In genomic region chr10:96435109-96435508, GRCm38 (mm10) we compare ENCODE assay signal across 20 mouse cellular contexts.
DNase-seq lines count a peak whose midpoint lies in the region; ATAC-seq and TF ChIP-seq lines count a peak whose summit lies in the region.
"Had no signal": no experiment of that assay in that cellular context is flagged by ENCODE, and none has a peak within 500 bp of the region (broad histone marks: within the 10 kb centered on the region; RNA-seq: fewer than 3 reads in every experiment).

No protein-coding gene starts in this region.

- no peak overlapping the region for H3K4me2 ChIP-seq in heart, embryonic 13.5 days
- no peak overlapping the region for H3K4me2 ChIP-seq in lung, embryonic 14.5 days
- no peak overlapping the region for H3K4me2 ChIP-seq in hindbrain, embryonic 13.5 days
- H3K4me2 ChIP-seq: midbrain, embryonic 12.5 days; neural tube, embryonic 15.5 days had no signal

- intact Hi-C loops in heart, postnatal 36 days (cut with DNase I), result no loop called here

- WGBS in heart, embryonic 13.5 days, result 64% methylated on average over 6 of the region's 6 CpGs
- 59% methylated on average over 6 of the region's 6 CpGs for WGBS in lung, embryonic 14.5 days
- 91% methylated on average over 6 of the region's 6 CpGs for WGBS in hindbrain, embryonic 13.5 days

- no peak overlapping the region for H3K4me3 ChIP-seq in heart, embryonic 13.5 days
- H3K4me3 ChIP-seq in lung, embryonic 14.5 days (ENCODE audit: low read depth, low read length), result no peak overlapping the region
- peak overlapping the region; percentile 14 for H3K4me3 ChIP-seq in megakaryocyte, embryonic 14.5 days (replicated peaks)
- no peak overlapping the region for H3K4me3 ChIP-seq in hindbrain, embryonic 13.5 days
- H3K4me3 ChIP-seq: hindbrain, embryonic 10.5 days; midbrain, embryonic 12.5 days; neural tube, embryonic 15.5 days had no signal

- no peak for TF ChIP-seq CTCF in lung, embryonic 14.5 days (IDR thresholded peaks at IDR 0.05; ENCODE audit: low read depth)

- ATAC-seq in heart, embryonic 13.5 days (ENCODE audit: extremely low read depth, insufficient number of reproducible peaks, low FRiP score, low TSS enrichment), result no peak
- ATAC-seq in lung, embryonic 14.5 days (ENCODE audit: insufficient read depth), result no peak
- peak; percentile 91 for ATAC-seq in granulocyte monocyte progenitor cell, adult 5-6 weeks (replicated peaks; ENCODE audit: poor library complexity, severe bottlenecking)
- ATAC-seq in hindbrain, embryonic 13.5 days (ENCODE audit: low FRiP score), result no peak
- ATAC-seq: forebrain, embryonic 14.5 days; inflammation-experienced regulatory T-cells, adult 6 months had no signal

- no peaks in the 10 kb centered on the region for H3K27me3 ChIP-seq in heart, embryonic 13.5 days (replicated peaks)
- H3K27me3 ChIP-seq in lung, embryonic 14.5 days (ENCODE audit: insufficient read depth, low read length), result no peaks in the 10 kb centered on the region
- H3K27me3 ChIP-seq in megakaryocyte, embryonic 14.5 days (replicated peaks), result no peaks in the 10 kb centered on the region
- no peaks in the 10 kb centered on the region for H3K27me3 ChIP-seq in hindbrain, embryonic 13.5 days
- H3K27me3 ChIP-seq: midbrain, embryonic 12.5 days; neural tube, embryonic 15.5 days had no signal

- no peak for DNase-seq in heart, postnatal 36 days
- DNase-seq in lung, embryonic 14.5 days, result peak; percentile 20
- no peak for DNase-seq in lung, postnatal 10 days
- DNase-seq: adrenal gland, adult 8-10 months; cerebellum, adult 8-10 months; gastrocnemius, postnatal 10 days; left cerebral cortex, postnatal 4 days; retina, postnatal 1 day; thymus, adult 18-20 months had no signal

- no peaks in the 10 kb centered on the region for H3K9me3 ChIP-seq in heart, embryonic 13.5 days
- H3K9me3 ChIP-seq in lung, embryonic 14.5 days (ENCODE audit: low read depth, low read length), result no peaks in the 10 kb centered on the region
- no peaks in the 10 kb centered on the region for H3K9me3 ChIP-seq in megakaryocyte, embryonic 14.5 days
- H3K9me3 ChIP-seq in hindbrain, embryonic 13.5 days, result no peaks in the 10 kb centered on the region
- H3K9me3 ChIP-seq: hindbrain, embryonic 10.5 days; midbrain, embryonic 12.5 days; neural tube, embryonic 15.5 days had no signal

- no peaks in the 10 kb centered on the region for H3K36me3 ChIP-seq in heart, embryonic 13.5 days
- no peaks in the 10 kb centered on the region for H3K36me3 ChIP-seq in lung, embryonic 14.5 days (ENCODE audit: insufficient read depth)
- no peaks in the 10 kb centered on the region for H3K36me3 ChIP-seq in megakaryocyte, embryonic 14.5 days (replicated peaks; ENCODE audit: low read length)
- H3K36me3 ChIP-seq in hindbrain, embryonic 13.5 days, result no peaks in the 10 kb centered on the region
- H3K36me3 ChIP-seq: G1E; hindbrain, embryonic 10.5 days; midbrain, embryonic 12.5 days; neural tube, embryonic 15.5 days had no signal

- H3K9ac ChIP-seq in heart, embryonic 13.5 days, result no peak overlapping the region
- no peak overlapping the region for H3K9ac ChIP-seq in lung, embryonic 14.5 days
- no peak overlapping the region for H3K9ac ChIP-seq in hindbrain, embryonic 13.5 days
- H3K9ac ChIP-seq: liver, embryonic 14.5 days; midbrain, embryonic 12.5 days; neural tube, embryonic 15.5 days had no signal

- peak overlapping the region; percentile 67 for H3K27ac ChIP-seq in heart, embryonic 13.5 days (replicated peaks)
- H3K27ac ChIP-seq in lung, embryonic 14.5 days (ENCODE audit: low read depth), result 0 out of 2 replicates have a peak overlapping the region, but pooled peaks have one; percentile 25
- no peak overlapping the region for H3K27ac ChIP-seq in hindbrain, embryonic 13.5 days
- H3K27ac ChIP-seq: hindbrain, embryonic 10.5 days; liver, embryonic 14.5 days; midbrain, embryonic 12.5 days; neural tube, embryonic 15.5 days had no signal

- H3K4me1 ChIP-seq in heart, embryonic 13.5 days, result no peaks in the 10 kb centered on the region
- H3K4me1 ChIP-seq in lung, embryonic 14.5 days (ENCODE audit: insufficient read depth), result no peaks in the 10 kb centered on the region
- peaks cover 14% of the 10 kb centered on the region for H3K4me1 ChIP-seq in megakaryocyte, embryonic 14.5 days
- H3K4me1 ChIP-seq in hindbrain, embryonic 13.5 days (replicated peaks), result no peaks in the 10 kb centered on the region
- H3K4me1 ChIP-seq: hindbrain, embryonic 10.5 days; midbrain, embryonic 12.5 days; neural tube, embryonic 15.5 days had no signal
